Mouse (Mus musculus): ENCODE measurements at regions not wholly inside any gene's neighbourhood (a gene's known extent, or its start where the extent isn't known, plus 50 kb on each side); places are given as distances from the start of the nearest gene placed in this dataset.

DNA sequence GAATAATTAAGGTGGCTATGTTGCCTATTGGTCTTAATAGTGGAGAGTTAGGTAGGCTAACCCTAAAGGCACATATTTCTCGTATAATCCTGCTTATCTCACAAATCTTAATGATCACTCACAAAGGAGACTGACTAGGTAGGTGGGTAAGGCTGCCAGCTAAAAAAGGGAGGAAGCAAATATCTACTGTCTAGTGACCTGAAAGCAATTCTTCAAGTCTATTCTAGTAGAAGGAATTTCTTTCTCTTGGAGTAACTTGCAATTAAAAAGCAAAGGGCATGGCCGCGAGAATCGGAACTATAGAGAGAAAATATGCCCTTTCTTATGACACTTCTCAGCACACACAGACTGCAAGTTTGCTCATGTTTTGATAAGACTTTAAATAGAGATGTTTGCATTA is 201.6 kb downstream of the C1d start:
- H3K27me3 ChIP-seq (replicated peaks; ENCODE audit: control insufficient read depth, insufficient read depth, low read length): no peaks in the 10 kb centered on the region
- no peak overlapping the region for H3K27ac ChIP-seq (replicated peaks; ENCODE audit: low read depth, low read length)
- H3K36me3 ChIP-seq (ENCODE audit: control insufficient read depth, insufficient read depth, low read length): no peaks in the 10 kb centered on the region
- DNase-seq (ENCODE audit: low spot score): peak; percentile 29
- no peak for ATAC-seq (ENCODE audit: low read depth)
- H3K4me2 ChIP-seq (ENCODE audit: low read depth, low read length): no peak overlapping the region
- H3K9me3 ChIP-seq (ENCODE audit: control insufficient read depth, low read length): no peaks in the 10 kb centered on the region
- H3K4me1 ChIP-seq (ENCODE audit: control insufficient read depth, insufficient read depth, low read length): peaks cover 5% of the 10 kb centered on the region
- H3K9ac ChIP-seq (ENCODE audit: low read depth, low read length): no peak overlapping the region
- H3K4me3 ChIP-seq (ENCODE audit: low read depth, low read length): no peak overlapping the region
- WGBS: 71% methylated on average over 4 of the region's 4 CpGs

DNA sequence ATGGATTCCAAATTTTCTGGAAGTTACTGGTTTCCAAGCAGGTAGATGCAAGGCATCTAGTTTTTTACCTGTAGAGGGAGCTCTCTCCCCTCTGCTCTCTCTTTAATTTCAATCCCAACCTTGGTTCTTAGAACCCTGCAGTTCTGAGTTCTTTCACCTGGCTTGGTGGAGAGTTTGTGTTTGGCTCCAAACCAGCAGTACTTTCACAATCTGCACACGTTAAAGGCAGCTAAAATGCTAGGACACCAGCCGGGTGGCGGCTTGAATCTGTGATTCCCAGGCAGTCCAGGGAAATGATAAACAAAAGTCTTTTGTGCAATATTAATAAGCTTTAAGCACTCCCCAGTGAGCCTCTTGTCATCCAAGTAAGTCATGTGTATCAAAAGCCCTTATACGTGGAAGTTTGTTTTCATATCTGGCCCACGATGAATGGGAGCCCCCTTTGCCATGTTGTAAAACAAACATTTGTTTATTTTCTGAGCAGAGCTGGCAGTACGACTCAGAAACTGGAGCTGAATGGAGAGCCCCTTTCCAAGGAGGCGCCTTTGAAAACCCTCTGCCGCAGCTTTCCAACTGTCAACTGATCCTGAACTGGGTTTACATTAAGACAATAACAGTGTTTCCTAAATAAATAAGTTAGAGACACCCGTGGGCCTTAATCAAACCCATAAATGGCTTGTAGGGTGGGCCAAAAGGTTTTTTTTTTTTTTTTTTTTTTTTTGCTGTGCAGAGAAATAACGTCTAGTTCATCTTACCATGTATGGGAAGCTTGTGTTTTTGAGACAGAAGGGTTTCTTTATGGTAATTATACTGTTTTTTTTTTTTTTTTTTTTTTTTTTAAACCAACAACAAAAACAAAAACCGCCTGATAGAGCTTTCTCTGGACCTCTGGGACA is 202.9 kb downstream of the C1d start:
- Histone ChIP-seq H3K4me1 (ENCODE audit: control insufficient read depth, insufficient read depth, low read length) (peaks cover 8% of the 10 kb centered on the region), H3K4me2 (ENCODE audit: low read depth, low read length) (peak overlapping the region; percentile 55), H3K4me3 (ENCODE audit: low read depth, low read length) (peak overlapping the region; percentile 27), H3K9me3 (ENCODE audit: control insufficient read depth, low read length) (no peaks in the 10 kb centered on the region), H3K27me3 (replicated peaks; ENCODE audit: control insufficient read depth, insufficient read depth, low read length) (no peaks in the 10 kb centered on the region), H3K36me3 (ENCODE audit: control insufficient read depth, insufficient read depth, low read length) (no peaks in the 10 kb centered on the region), H3K27ac (replicated peaks; ENCODE audit: low read depth, low read length) (peak overlapping the region; percentile 11), H3K9ac (ENCODE audit: low read depth, low read length) (peak overlapping the region; percentile 45; the same call in 1 of the 2 replicates)
- DNase-seq (ENCODE audit: low spot score) (peak; percentile 76), ATAC-seq (ENCODE audit: low read depth) (peak; percentile 53)
- WGBS: 13% methylated on average over 11 of the region's 11 CpGs

GRCm38 (mm10) chr11:17460920-17461279 is 203.5 kb downstream of the C1d start:
- H3K9me3 ChIP-seq (ENCODE audit: control insufficient read depth, low read length): no peaks in the 10 kb centered on the region
- H3K27me3 ChIP-seq (replicated peaks; ENCODE audit: control insufficient read depth, insufficient read depth, low read length): no peaks in the 10 kb centered on the region
- peak overlapping the region; percentile 45 for H3K9ac ChIP-seq (ENCODE audit: low read depth, low read length)
- peaks cover 8% of the 10 kb centered on the region for H3K4me1 ChIP-seq (ENCODE audit: control insufficient read depth, insufficient read depth, low read length)
- WGBS: 2% methylated on average over 13 of the region's 13 CpGs
- peak overlapping the region; percentile 11 for H3K27ac ChIP-seq (replicated peaks; ENCODE audit: low read depth, low read length)
- no peaks in the 10 kb centered on the region for H3K36me3 ChIP-seq (ENCODE audit: control insufficient read depth, insufficient read depth, low read length)
- H3K4me3 ChIP-seq (ENCODE audit: low read depth, low read length): peak overlapping the region; percentile 27
- DNase-seq (ENCODE audit: low spot score): peak; percentile 79
- 0 out of 2 replicates have a peak, but pooled peaks have one; percentile 39 for ATAC-seq (ENCODE audit: low read depth)
- H3K4me2 ChIP-seq (ENCODE audit: low read depth, low read length): peak overlapping the region; percentile 55

GRCm38 (mm10) chr11:17461701-17462100 is 204.3 kb downstream of the C1d start:
- no peaks in the 10 kb centered on the region for H3K36me3 ChIP-seq (ENCODE audit: control insufficient read depth, insufficient read depth, low read length)
- 83% methylated on average over 1 of the region's 1 CpGs for WGBS
- H3K4me3 ChIP-seq (ENCODE audit: low read depth, low read length): no peak overlapping the region
- no peak overlapping the region for H3K4me2 ChIP-seq (ENCODE audit: low read depth, low read length)
- DNase-seq (ENCODE audit: low spot score) (no peak), ATAC-seq (ENCODE audit: low read depth) (no peak)
- no peaks in the 10 kb centered on the region for H3K9me3 ChIP-seq (ENCODE audit: control insufficient read depth, low read length)
- no peak overlapping the region for H3K9ac ChIP-seq (ENCODE audit: low read depth, low read length)
- peaks cover 8% of the 10 kb centered on the region for H3K4me1 ChIP-seq (ENCODE audit: control insufficient read depth, insufficient read depth, low read length)
- no peak overlapping the region for H3K27ac ChIP-seq (replicated peaks; ENCODE audit: low read depth, low read length)
- no peaks in the 10 kb centered on the region for H3K27me3 ChIP-seq (replicated peaks; ENCODE audit: control insufficient read depth, insufficient read depth, low read length)

DNA sequence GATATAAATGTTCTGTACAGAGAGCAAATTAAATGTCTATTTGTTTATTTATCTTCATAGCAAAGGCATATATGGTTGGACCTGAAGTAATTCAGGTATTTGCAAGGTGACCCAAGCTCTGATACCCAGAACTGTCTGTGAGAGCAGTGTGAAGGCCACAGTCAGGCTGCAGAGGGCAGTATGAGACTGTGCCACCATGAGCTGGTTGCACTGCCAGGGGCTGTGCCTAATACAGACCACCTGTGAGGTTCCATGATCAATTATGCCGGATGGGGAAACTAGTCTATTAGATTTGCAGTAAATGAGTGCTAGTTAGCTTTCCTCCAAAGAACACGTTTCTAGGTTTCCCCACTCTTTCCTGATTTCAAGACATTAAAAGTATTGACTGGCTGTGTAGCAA is 207.5 kb downstream of the C1d start:
- peaks cover 8% of the 10 kb centered on the region for H3K4me1 ChIP-seq (ENCODE audit: control insufficient read depth, insufficient read depth, low read length)
- ATAC-seq (ENCODE audit: low read depth): peak; percentile 77; the same call in 1 of the 2 replicates

DNA sequence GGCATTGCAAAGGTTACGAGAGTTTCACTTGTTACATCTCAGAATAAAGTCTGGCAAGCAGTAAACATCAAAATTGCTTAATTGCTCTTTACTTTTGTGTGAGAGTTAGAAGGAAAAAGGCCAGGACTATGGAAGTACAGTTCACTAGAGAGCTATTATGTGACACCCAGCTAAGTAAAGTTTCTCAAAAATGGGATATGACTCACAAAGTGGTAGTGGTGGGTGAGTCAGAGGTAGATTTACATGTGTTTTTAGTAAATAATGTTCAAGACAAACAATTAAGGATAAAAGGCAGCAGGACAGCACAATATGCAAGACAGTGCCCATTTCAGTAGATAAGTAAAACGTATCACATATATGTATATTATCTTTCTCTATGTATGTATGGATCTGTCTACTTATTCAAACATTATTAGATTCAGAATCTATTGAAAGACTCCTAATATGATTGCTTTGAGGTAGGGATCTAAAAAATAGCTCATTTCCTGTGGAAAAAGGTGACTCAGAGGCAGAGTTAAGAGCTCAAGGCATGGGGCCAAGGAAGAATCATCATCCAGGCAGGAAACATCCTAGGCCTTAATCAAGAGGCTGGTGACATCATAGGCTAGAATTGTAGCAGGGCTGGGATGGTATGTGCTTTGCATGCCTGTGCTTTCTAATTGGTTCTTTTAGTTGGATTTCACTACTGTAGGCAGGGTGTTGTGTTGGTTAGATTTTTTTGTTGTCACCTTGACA is 211.2 kb downstream of the C1d start:
- peaks cover 3% of the 10 kb centered on the region; the same call in 1 of the 2 replicates for H3K4me1 ChIP-seq (ENCODE audit: control insufficient read depth, insufficient read depth, low read length)
- no peak overlapping the region for H3K27ac ChIP-seq (replicated peaks; ENCODE audit: low read depth, low read length)
- no peak overlapping the region for H3K9ac ChIP-seq (ENCODE audit: low read depth, low read length)
- no peak overlapping the region for H3K4me3 ChIP-seq (ENCODE audit: low read depth, low read length)
- DNase-seq (ENCODE audit: low spot score) (peak; percentile 72), ATAC-seq (ENCODE audit: low read depth) (no peak)
- H3K27me3 ChIP-seq (replicated peaks; ENCODE audit: control insufficient read depth, insufficient read depth, low read length): no peaks in the 10 kb centered on the region
- H3K9me3 ChIP-seq (ENCODE audit: control insufficient read depth, low read length): no peaks in the 10 kb centered on the region
- H3K4me2 ChIP-seq (ENCODE audit: low read depth, low read length): no peak overlapping the region
- H3K36me3 ChIP-seq (ENCODE audit: control insufficient read depth, insufficient read depth, low read length): no peaks in the 10 kb centered on the region
- WGBS: 77% methylated on average over 2 of the region's 2 CpGs

More for the DNA sequence above, 207.5 kb downstream of the C1d start:
- Histone ChIP-seq H3K4me3 (ENCODE audit: low read depth, low read length) (no peak overlapping the region), H3K9ac (ENCODE audit: low read depth, low read length) (no peak overlapping the region), H3K27ac (replicated peaks; ENCODE audit: low read depth, low read length) (no peak overlapping the region), H3K4me2 (ENCODE audit: low read depth, low read length) (no peak overlapping the region), H3K9me3 (ENCODE audit: control insufficient read depth, low read length) (no peaks in the 10 kb centered on the region), H3K27me3 (replicated peaks; ENCODE audit: control insufficient read depth, insufficient read depth, low read length) (no peaks in the 10 kb centered on the region), H3K36me3 (ENCODE audit: control insufficient read depth, insufficient read depth, low read length) (no peaks in the 10 kb centered on the region)
- peak; percentile 50 for DNase-seq (ENCODE audit: low spot score)
- 13% methylated on average over 2 of the region's 2 CpGs for WGBS

DNA sequence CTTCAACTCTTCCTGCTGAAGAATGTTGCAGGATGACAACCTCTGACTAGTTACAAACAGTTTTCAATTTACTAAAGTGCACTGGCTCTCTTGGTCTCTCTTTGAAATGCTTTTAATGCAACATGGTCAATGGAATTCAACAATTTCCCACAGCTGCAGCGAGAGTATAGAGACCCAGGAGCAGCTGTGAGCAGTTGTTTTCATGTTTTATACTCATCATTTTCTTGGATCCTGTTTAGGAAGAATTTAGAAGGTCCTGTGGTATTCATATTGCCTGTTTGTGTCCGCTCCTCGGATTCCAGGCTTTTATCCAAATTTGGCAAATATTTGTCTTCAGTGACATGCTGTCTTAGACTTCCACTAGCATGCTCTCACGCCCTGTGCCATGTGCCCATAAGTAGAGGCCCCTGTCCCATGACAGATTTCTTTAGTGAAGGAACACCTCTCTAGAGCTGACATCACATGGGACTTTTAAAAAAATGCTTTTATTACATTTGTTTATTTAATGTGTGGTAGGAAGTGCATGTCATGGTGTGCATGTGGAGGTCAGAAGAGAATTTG is 224.1 kb downstream of the C1d start:
- H3K4me1 ChIP-seq (ENCODE audit: control insufficient read depth, insufficient read depth, low read length): no peaks in the 10 kb centered on the region
- H3K9ac ChIP-seq (ENCODE audit: low read depth, low read length): no peak overlapping the region
- 53% methylated on average over 4 of the region's 4 CpGs for WGBS
- H3K4me2 ChIP-seq (ENCODE audit: low read depth, low read length): no peak overlapping the region
- ATAC-seq (ENCODE audit: low read depth) (peak; percentile 65; the same call in 1 of the 2 replicates), DNase-seq (ENCODE audit: low spot score) (peak; percentile 61)
- no peaks in the 10 kb centered on the region for H3K9me3 ChIP-seq (ENCODE audit: control insufficient read depth, low read length)
- H3K27me3 ChIP-seq (replicated peaks; ENCODE audit: control insufficient read depth, insufficient read depth, low read length): no peaks in the 10 kb centered on the region
- H3K27ac ChIP-seq (replicated peaks; ENCODE audit: low read depth, low read length): no peak overlapping the region; the same call in 1 of the 2 replicates
- H3K4me3 ChIP-seq (ENCODE audit: low read depth, low read length): no peak overlapping the region
- H3K36me3 ChIP-seq (ENCODE audit: control insufficient read depth, insufficient read depth, low read length): no peaks in the 10 kb centered on the region

DNA sequence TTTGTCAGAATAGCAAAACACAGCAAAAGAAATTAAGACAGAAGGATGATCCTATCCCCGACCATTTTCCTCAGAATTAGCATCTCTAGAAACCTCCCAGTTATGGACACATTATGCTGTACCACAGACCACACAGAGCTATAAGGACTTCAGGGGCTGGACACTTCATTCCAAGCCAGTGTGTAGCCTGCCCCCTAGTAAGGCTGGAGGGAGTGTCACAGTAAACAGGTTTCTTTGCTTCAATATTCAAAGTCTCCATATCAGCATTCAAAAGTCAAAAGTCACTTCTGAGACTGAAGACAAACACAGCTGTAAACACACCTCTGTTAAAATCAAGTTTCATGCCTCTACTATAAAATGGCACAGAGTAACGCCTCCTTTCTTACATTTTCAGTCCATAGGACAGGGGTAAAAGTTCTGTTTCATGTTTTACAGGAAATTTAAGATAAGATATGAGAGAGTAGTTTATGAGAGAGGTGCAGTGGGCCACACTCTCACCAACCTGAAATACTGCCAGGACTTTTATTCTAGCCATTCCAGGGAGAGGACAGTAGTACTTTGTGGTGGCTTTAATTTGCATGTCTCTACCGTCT is 226.6 kb downstream of the C1d start:
- ATAC-seq (ENCODE audit: low read depth) (no peak), DNase-seq (ENCODE audit: low spot score) (no peak)
- no peak overlapping the region for H3K4me3 ChIP-seq (ENCODE audit: low read depth, low read length)
- H3K4me1 ChIP-seq (ENCODE audit: control insufficient read depth, insufficient read depth, low read length): no peaks in the 10 kb centered on the region
- no peak overlapping the region for H3K9ac ChIP-seq (ENCODE audit: low read depth, low read length)
- no peaks in the 10 kb centered on the region for H3K9me3 ChIP-seq (ENCODE audit: control insufficient read depth, low read length)
- WGBS: 66% methylated on average over 3 of the region's 3 CpGs
- no peaks in the 10 kb centered on the region for H3K36me3 ChIP-seq (ENCODE audit: control insufficient read depth, insufficient read depth, low read length)
- no peak overlapping the region for H3K4me2 ChIP-seq (ENCODE audit: low read depth, low read length)
- no peaks in the 10 kb centered on the region for H3K27me3 ChIP-seq (replicated peaks; ENCODE audit: control insufficient read depth, insufficient read depth, low read length)
- no peak overlapping the region for H3K27ac ChIP-seq (replicated peaks; ENCODE audit: low read depth, low read length)
